Comparison of ENCODE assay signal across 8 mouse cellular contexts in genomic region chr5:122643701-122644100, GRCm38 (mm10). TPM values are rescaled to one million over a fixed set of nuclear protein-coding genes. Genes with fewer than 3 reads are reported as not detected.
DNase-seq lines count a peak whose midpoint lies in the region.

Gene P2rx7, plus strand, starts transcription at chr5:122643911.

- peak; percentile 59 for DNase-seq in ovary, adult 18-20 months (ENCODE audit: low spot score)
- DNase-seq in ovary, postnatal 10 days (ENCODE audit: low spot score), result no peak
- DNase-seq in cerebellum, postnatal 10 days, result peak; percentile 53 to 65
- DNase-seq in heart, postnatal 14 days, result peak; percentile 67 to 69
- peak; percentile 61 to 63 for DNase-seq in layer of hippocampus, adult 8-10 months (ENCODE audit: low spot score in 2 of 2)
- DNase-seq in lung, postnatal 36 days, result peak; percentile 91
- DNase-seq in skeletal muscle tissue, adult 2 months (ENCODE audit: low read depth, low spot score), result peak; percentile 44
- no peak for DNase-seq in thymus, adult 18-20 months

- intact Hi-C loops in heart, postnatal 14 days (cut with DNase I), result no loop called here

RNA-seq across cellular contexts. Expression of gene P2rx7, which starts in this region (rescaled TPM):
- 1 to 10 TPM; 4.0 to 4.3 TPM for total RNA-seq in heart, postnatal 14 days (2021)
- total RNA-seq in layer of hippocampus, adult 8-10 months (2022), result 10 to 100 TPM; 10.3 to 16.4 (median 13.1) TPM

Comparison
In these comparisons a context has a peak if more than half of its experiments do, and no peak if none do; other contexts are left out.
1. DNase-seq: peak in ovary, adult 18-20 months (single experiment), cerebellum, postnatal 10 days (2 of 2), heart, postnatal 14 days (2 of 2), layer of hippocampus, adult 8-10 months (2 of 2), lung, postnatal 36 days (single experiment) and skeletal muscle tissue, adult 2 months (single experiment); none in ovary, postnatal 10 days (single experiment) and thymus, adult 18-20 months (0 of 2).